Mouse (Mus musculus): Measurements from ENCODE around the gene Plppr3.

GRCm38 (mm10) chr10:79906712-79907111 lies 32.3 kb upstream of the Plppr3 start:
- no peak for TF ChIP-seq CTCF (IDR thresholded peaks at IDR 0.05; ENCODE audit: control insufficient read depth, insufficient read depth, insufficient read length)
- no peak for TF ChIP-seq MAX (IDR thresholded peaks at IDR 0.05)
- TF ChIP-seq MYOD1 (IDR thresholded peaks at IDR 0.05; ENCODE audit: control insufficient read depth, insufficient read length, low read depth): no peak

Data from C2C12 (cell line).